Comparison of ENCODE assay signal across 23 mouse cellular contexts in the genomic region with DNA sequence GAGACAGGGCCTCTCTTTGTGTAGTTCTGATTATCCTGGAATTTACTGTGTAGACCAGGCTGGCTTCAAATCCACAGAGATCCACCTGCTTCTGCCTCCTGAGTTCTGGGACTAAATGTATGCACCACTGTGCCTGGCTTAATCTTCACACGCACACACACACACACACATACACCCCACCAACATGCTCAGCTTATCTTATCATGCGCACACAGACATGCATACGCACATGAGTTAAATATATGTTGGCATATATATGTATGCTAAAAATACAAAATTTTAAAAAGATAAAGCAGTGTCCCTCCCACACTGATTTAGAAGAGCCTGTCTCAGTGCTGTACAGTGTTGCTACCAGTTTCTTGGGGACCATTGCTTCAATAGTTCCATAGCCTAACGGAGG. TPM values are rescaled to one million over a fixed set of nuclear protein-coding genes. Genes with fewer than 3 reads are reported as not detected.
DNase-seq lines count a peak whose midpoint lies in the region; ATAC-seq and TF ChIP-seq lines count a peak whose summit lies in the region.
"Had no signal": no experiment of that assay in that cellular context is flagged by ENCODE, and none has a peak within 500 bp of the region (broad histone marks: within the 10 kb centered on the region; RNA-seq: fewer than 3 reads in every experiment).

No protein-coding gene starts in this region.

- no peak overlapping the region for H3K27ac ChIP-seq in MEL (ENCODE audit: control insufficient read depth, low read depth, low read length)
- peak overlapping the region; percentile 45; the same call in 1 of the 2 replicates for H3K27ac ChIP-seq in liver, postnatal 0 days (ENCODE audit: low read depth)
- H3K27ac ChIP-seq: forebrain, embryonic 13.5 days; hindbrain, embryonic 10.5 days; hindbrain, postnatal 0 days; limb, embryonic 13.5 days had no signal

- peak; percentile 98 for ATAC-seq in liver, postnatal 0 days
- ATAC-seq: forebrain, embryonic 13.5 days; hindbrain, postnatal 0 days; Patski had no signal

- H3K27me3 ChIP-seq in MEL (ENCODE audit: control insufficient read depth in 1 of 2, insufficient read depth in 2 of 2, low read length in 2 of 2) = no peaks in the 10 kb centered on the region
- H3K27me3 ChIP-seq in liver, postnatal 0 days (ENCODE audit: insufficient read depth, low read length) = no peaks in the 10 kb centered on the region
- H3K27me3 ChIP-seq: forebrain, embryonic 13.5 days; limb, embryonic 13.5 days; Patski had no signal

- H3K4me3 ChIP-seq in MEL (ENCODE audit: control insufficient read depth in 1 of 2, insufficient read depth in 1 of 2, low read depth in 2 of 2, low read length in 2 of 2) = no peak overlapping the region
- no peak overlapping the region for H3K4me3 ChIP-seq in liver, postnatal 0 days (ENCODE audit: low read depth, low read length)
- H3K4me3 ChIP-seq: forebrain, embryonic 13.5 days; hindbrain, embryonic 10.5 days; limb, embryonic 13.5 days; myocyte had no signal

- TF ChIP-seq CTCF in MEL (IDR thresholded peaks at IDR 0.05 in 2 of 3, conservative IDR thresholded peaks at IDR 0.05 in 1 of 3; ENCODE audit: control insufficient read depth in 1 of 3, insufficient read depth in 1 of 3, low read depth in 2 of 3, low read length in 3 of 3, poor library complexity in 1 of 3, severe bottlenecking in 1 of 3) = no peak
- no peak for TF ChIP-seq CTCF in liver, postnatal 0 days (IDR thresholded peaks at IDR 0.05; ENCODE audit: low read depth)

- H3K4me1 ChIP-seq in MEL (ENCODE audit: control insufficient read depth in 1 of 2, insufficient read depth in 2 of 2, low read length in 2 of 2) = no peaks in the 10 kb centered on the region; a peak in 1 of 4 replicates
- peaks cover 21% of the 10 kb centered on the region for H3K4me1 ChIP-seq in liver, postnatal 0 days (ENCODE audit: insufficient read depth)
- H3K4me1 ChIP-seq: forebrain, embryonic 13.5 days; hindbrain, embryonic 10.5 days; limb, embryonic 13.5 days had no signal

- H3K9ac ChIP-seq in MEL (ENCODE audit: control insufficient read depth, low read depth, low read length, poor library complexity, severe bottlenecking) = no peak overlapping the region
- H3K9ac ChIP-seq in liver, postnatal 0 days (replicated peaks) = no peak overlapping the region
- H3K9ac ChIP-seq: forebrain, embryonic 13.5 days; limb, embryonic 13.5 days had no signal

- 58% methylated on average over 4 of the region's 4 CpGs for WGBS in liver, postnatal 0 days (ENCODE audit: insufficient replicate concordance)

- DNase-seq in MEL (ENCODE audit: low read depth, low spot score) (peak; percentile 49), liver (peak; percentile 68)
- DNase-seq in c-Kit-negative CD71-positive TER-119-positive erythroid progenitor cells, embryonic 14.5 days (ENCODE audit: low read depth, low spot score) = peak; percentile 62
- DNase-seq in liver, postnatal 0 days = peak; percentile 38
- no peak for DNase-seq in thymus, postnatal 0 days (ENCODE audit: low spot score)
- DNase-seq in ovary, postnatal 36 days (ENCODE audit: low spot score) = no peak
- DNase-seq in lung, adult 18-20 months = no peak
- DNase-seq: adrenal gland, postnatal 10 days; cerebellum, adult 18-20 months; cerebellum, postnatal 25 days; gastrocnemius, postnatal 10 days; kidney, adult 2 months; kidney, postnatal 10 days; layer of hippocampus, postnatal 36 days; midbrain, embryonic 14.5 days; right cerebral cortex, postnatal 4 days; thymus, adult 2 months had no signal

- peaks cover 25% of the 10 kb centered on the region for H3K79me2 ChIP-seq in MEL (ENCODE audit: control insufficient read depth, insufficient read depth, low read length, poor library complexity)

- H3K4me2 ChIP-seq in liver, postnatal 0 days (ENCODE audit: low read depth, low read length) = peak overlapping the region; percentile 11; the same call in 1 of the 2 replicates
- H3K4me2 ChIP-seq: forebrain, embryonic 13.5 days; limb, embryonic 13.5 days had no signal

- no peak for TF ChIP-seq RAD21 in MEL (IDR thresholded peaks at IDR 0.05; ENCODE audit: low read depth, low read length)

- TF ChIP-seq EP300 in MEL (IDR thresholded peaks at IDR 0.05; ENCODE audit: low read depth in 1 of 2, low read length in 2 of 2) = peak; percentile 31 to 63
- TF ChIP-seq EP300 in liver, postnatal 0 days (IDR thresholded peaks at IDR 0.05; ENCODE audit: low read depth) = peak; percentile 96

- H3K36me3 ChIP-seq in MEL (ENCODE audit: control insufficient read depth in 1 of 2, insufficient read depth in 2 of 2, low read length in 2 of 2) = peaks cover 20 to 36% of the 10 kb centered on the region in 2 experiments
- H3K36me3 ChIP-seq in liver, postnatal 0 days (replicated peaks; ENCODE audit: insufficient read depth, low read length) = peaks cover 28% of the 10 kb centered on the region

- TF ChIP-seq POLR2A in MEL (IDR thresholded peaks at IDR 0.05; ENCODE audit: control insufficient read depth in 1 of 2, insufficient read depth in 1 of 2, low read depth in 1 of 2, low read length in 2 of 2, poor library complexity in 1 of 2) = no peak

- H3K9me3 ChIP-seq in MEL (replicated peaks; ENCODE audit: insufficient read depth, low read length) = no peaks in the 10 kb centered on the region
- no peaks in the 10 kb centered on the region for H3K9me3 ChIP-seq in liver, postnatal 0 days (ENCODE audit: low read length)
- H3K9me3 ChIP-seq: forebrain, embryonic 13.5 days; hindbrain, embryonic 10.5 days; limb, embryonic 13.5 days had no signal

TF ChIP-seq in MEL, 35 proteins besides CTCF, POLR2A, EP300 and RAD21:
- TF ChIP-seq RCOR1 (IDR thresholded peaks at IDR 0.05; ENCODE audit: low read depth, low read length) (peak; percentile 65; the same call in 1 of the 2 replicates), SIN3A (IDR thresholded peaks at IDR 0.05; ENCODE audit: low read length) (peak; percentile 34; the same call in 1 of the 2 replicates), ZKSCAN1 (IDR thresholded peaks at IDR 0.05; ENCODE audit: low read depth, low read length) (no peak), MXI1 (IDR thresholded peaks at IDR 0.05; ENCODE audit: low read depth, low read length) (0 out of 2 replicates have a peak, but pooled peaks have one; percentile 18), USF1 (IDR thresholded peaks at IDR 0.05; ENCODE audit: low read depth, low read length) (no peak), TAL1 (IDR thresholded peaks at IDR 0.05; ENCODE audit: low read length) (peak; percentile 58), GATA1 (IDR thresholded peaks at IDR 0.05; ENCODE audit: low read depth, low read length) (peak; percentile 71), MAFK (IDR thresholded peaks at IDR 0.05; ENCODE audit: borderline replicate concordance, low read depth, low read length) (no peak), ZNF384 (IDR thresholded peaks at IDR 0.05; ENCODE audit: low read depth, low read length) (no peak), ETS1 (IDR thresholded peaks at IDR 0.05; ENCODE audit: low read depth, low read length) (peak; percentile 51), TCF12 (IDR thresholded peaks at IDR 0.05; ENCODE audit: low read depth, low read length) (peak; percentile 77; the same call in 1 of the 2 replicates), BHLHE40 (IDR thresholded peaks at IDR 0.05; ENCODE audit: borderline replicate concordance, low read depth, low read length) (peak; percentile 92), MEF2A (IDR thresholded peaks at IDR 0.05; ENCODE audit: extremely low read depth, insufficient replicate concordance, low read depth, low read length, poor library complexity, severe bottlenecking) (peak; percentile 86; the same call in 1 of the 2 replicates)

RNA-seq across cellular contexts. Expression of a gene that starts 10.1 kb away (rescaled TPM):
- 57.3 and 57.9 TPM in 2 replicates for total RNA-seq in MEL (2012; rRNA removed)
- 10 to 100 TPM in 1 of 2 experiments, not detected in 1; 53.2 TPM for polyA plus RNA-seq in MEL (2012; ENCODE audit: insufficient read depth in 1 of 2, insufficient read length in 2 of 2, low read depth in 1 of 2, low replicate concordance in 2 of 2, missing spikeins in 1 of 2)
- 3.6 and 3.7 TPM in 2 replicates for polyA plus RNA-seq in liver, postnatal 0 days (2015; fragmentation: Nextera tagmentation; extraction: Ambion mirVana)
- 26.6 and 27.5 TPM in 2 replicates for polyA plus RNA-seq in thymus, postnatal 0 days (2015; fragmentation: Nextera tagmentation; extraction: Ambion mirVana)

RNA-seq across cellular contexts. Expression of a gene that starts 27.5 kb away (rescaled TPM):
- total RNA-seq in MEL (2012; rRNA removed) = 33.7 and 33.8 TPM in 2 replicates
- polyA plus RNA-seq in MEL (2012; ENCODE audit: insufficient read depth in 1 of 2, insufficient read length in 2 of 2, low read depth in 1 of 2, low replicate concordance in 2 of 2, missing spikeins in 1 of 2) = 10 to 100 TPM; 43.1 to 72.7 TPM
- polyA plus RNA-seq in liver, postnatal 0 days (2015; fragmentation: Nextera tagmentation; extraction: Ambion mirVana) = 5.2 and 5.6 TPM in 2 replicates
- polyA plus RNA-seq in thymus, postnatal 0 days (2015; fragmentation: Nextera tagmentation; extraction: Ambion mirVana) = 19.6 and 25.1 TPM in 2 replicates

RNA-seq across cellular contexts. Expression of a gene that starts 57.6 kb away (rescaled TPM):
- 12.3 and 13.7 TPM in 2 replicates for total RNA-seq in MEL (2012; rRNA removed)
- 10 to 100 TPM in 1 of 2 experiments, not detected in 1; 18.6 TPM for polyA plus RNA-seq in MEL (2012; ENCODE audit: insufficient read depth in 1 of 2, insufficient read length in 2 of 2, low read depth in 1 of 2, low replicate concordance in 2 of 2, missing spikeins in 1 of 2)
- 3.6 and 3.7 TPM in 2 replicates for polyA plus RNA-seq in liver, postnatal 0 days (2015; fragmentation: Nextera tagmentation; extraction: Ambion mirVana)
- polyA plus RNA-seq in thymus, postnatal 0 days (2015; fragmentation: Nextera tagmentation; extraction: Ambion mirVana) = 6.4 and 7.4 TPM in 2 replicates

RNA-seq across cellular contexts. Expression of a gene that starts 57.9 kb away (rescaled TPM):
- total RNA-seq in MEL (2012; rRNA removed) = 121 and 188 TPM in 2 replicates
- polyA plus RNA-seq in MEL (2012; ENCODE audit: insufficient read depth in 1 of 2, insufficient read length in 2 of 2, low read depth in 1 of 2, low replicate concordance in 2 of 2, missing spikeins in 1 of 2) = 100 to 1,000 TPM in 1 of 2 experiments, not detected in 1; 118 TPM
- 32.9 and 33.1 TPM in 2 replicates for polyA plus RNA-seq in liver, postnatal 0 days (2015; fragmentation: Nextera tagmentation; extraction: Ambion mirVana)
- 63.6 and 78.9 TPM in 2 replicates for polyA plus RNA-seq in thymus, postnatal 0 days (2015; fragmentation: Nextera tagmentation; extraction: Ambion mirVana)

Comparison
In these comparisons a context has a peak if more than half of its experiments do, and no peak if none do; other contexts are left out.
1. DNase-seq: peak in MEL (single experiment), c-Kit-negative CD71-positive TER-119-positive erythroid progenitor cells, embryonic 14.5 days (single experiment), liver (single experiment) and liver, postnatal 0 days (single experiment); none in thymus, postnatal 0 days (single experiment), ovary, postnatal 36 days (single experiment) and lung, adult 18-20 months (0 of 2).